Mouse (Mus musculus) testis, adult 2 months (tissue): ENCODE results near the gene Sema3a.
"Not testable (repeated sequence)": the region's sequence is repeated elsewhere in the genome, so short reads cannot be mapped to it uniquely, and the experiment has no call there.

Experiments
- CTCF ChIP-seq: fragments of 200-500 bp; IDR thresholded peaks from 2 replicates; pipeline ENCODE4 v1.5.1; 2012; ENCODE audit warnings: low read depth, mild to moderate bottlenecking, inconsistent platforms, low read length, moderate library complexity; ENCODE audit not compliant: control insufficient read depth, insufficient read depth, insufficient replicate concordance
- POLR2A ChIP-seq: fragments of 200-500 bp; IDR thresholded peaks from 2 replicates; pipeline ENCODE4 v1.6.1; 2012; ENCODE audit warnings: low read depth, mild to moderate bottlenecking, inconsistent platforms, low read length, moderate library complexity; ENCODE audit not compliant: control insufficient read depth

DNA sequence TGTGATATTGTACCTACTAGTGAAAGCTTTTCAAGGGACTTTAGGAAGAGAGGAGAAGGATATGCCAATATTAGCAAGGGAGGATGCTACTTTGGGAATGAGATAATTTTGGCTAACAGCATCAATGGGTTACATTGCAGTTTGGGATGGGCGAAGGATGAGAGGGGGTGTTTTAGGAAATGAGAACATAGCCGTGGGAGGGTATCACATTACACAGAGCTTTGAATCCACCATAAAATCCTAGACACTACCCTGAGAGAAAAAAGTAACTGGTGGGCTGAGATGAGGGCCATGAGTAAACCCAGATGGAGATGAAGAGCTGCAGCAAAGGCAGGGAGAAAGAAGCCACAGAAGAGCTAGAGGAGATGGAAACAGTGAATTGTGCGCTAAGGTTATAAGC is 370.8 kb downstream of the Sema3a start:
- not testable (repeated sequence) for TF ChIP-seq CTCF, POLR2A
